Mouse (Mus musculus): ENCODE data around the gene Shb. TPM values are rescaled to one million over a fixed set of nuclear protein-coding genes. Genes with fewer than 3 reads are reported as not detected.

Gene Shb
- polyA plus RNA-seq, 1 experiment from 2014 or later: 7.5 TPM

DNA sequence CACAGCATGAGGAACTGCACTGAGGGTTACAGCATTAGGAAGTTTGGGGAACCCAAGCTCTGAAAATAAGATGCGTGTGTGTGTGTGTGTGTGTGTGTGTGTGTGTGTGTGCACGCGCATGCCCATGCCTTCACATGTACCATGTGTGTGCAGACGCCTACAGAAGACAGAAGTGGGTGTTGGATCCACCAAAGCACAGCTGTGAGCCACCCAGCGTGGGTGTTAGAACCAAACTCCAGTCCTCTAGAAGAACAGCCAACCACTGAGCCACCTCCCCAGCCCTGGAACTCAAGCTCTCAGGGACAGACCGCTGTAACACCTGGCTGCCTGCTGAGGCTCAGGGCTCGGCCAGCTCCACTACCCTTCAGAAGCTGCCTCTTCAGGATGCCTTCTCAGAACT lies 83.8 kb downstream of the Shb start:
- H3K27ac ChIP-seq (ENCODE audit: low read depth, low read length): no peak overlapping the region
- H3K27me3 ChIP-seq (ENCODE audit: control insufficient read depth, insufficient read depth, low read length): no peaks in the 10 kb centered on the region
- no peaks in the 10 kb centered on the region for H3K36me3 ChIP-seq (ENCODE audit: control insufficient read depth, insufficient read depth, low read length)
- H3K9ac ChIP-seq (ENCODE audit: low read length): no peak overlapping the region
- H3K9me3 ChIP-seq (ENCODE audit: control insufficient read depth, low read length): no peaks in the 10 kb centered on the region
- H3K4me1 ChIP-seq (ENCODE audit: control insufficient read depth, insufficient read depth, low read length): peaks cover 6% of the 10 kb centered on the region
- H3K4me3 ChIP-seq (ENCODE audit: low read depth, low read length): no peak overlapping the region
- H3K4me2 ChIP-seq (ENCODE audit: low read depth): no peak overlapping the region
- ATAC-seq (ENCODE audit: insufficient read depth, low FRiP score, low TSS enrichment) (no peak), DNase-seq (ENCODE audit: low spot score) (no peak)
- WGBS: 89% methylated on average over 7 of the region's 7 CpGs

DNA sequence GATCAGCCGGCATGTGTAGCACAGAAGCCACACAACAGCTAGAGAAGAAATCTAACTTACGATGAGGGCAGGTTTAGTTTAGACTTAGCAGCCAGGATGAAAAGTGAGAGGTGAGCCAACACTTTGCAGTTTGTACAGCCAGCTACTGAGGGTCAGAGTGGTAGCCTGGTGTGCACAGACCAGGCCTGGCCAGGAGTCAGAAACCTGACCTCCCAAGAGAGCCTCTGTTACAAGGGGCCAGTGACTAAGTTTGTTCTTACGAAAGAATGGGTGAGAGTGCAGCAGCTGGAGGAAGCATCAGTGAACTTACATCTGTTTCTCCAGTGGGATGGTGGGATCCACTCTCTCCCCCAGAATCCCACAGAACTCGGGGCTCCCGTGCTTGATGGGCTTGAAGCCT lies 85.1 kb downstream of the Shb start:
- WGBS: 86% methylated on average over 5 of the region's 5 CpGs
- DNase-seq (ENCODE audit: low spot score) (no peak), ATAC-seq (ENCODE audit: insufficient read depth, low FRiP score, low TSS enrichment) (no peak)
- no peaks in the 10 kb centered on the region for H3K36me3 ChIP-seq (ENCODE audit: control insufficient read depth, insufficient read depth, low read length)
- H3K4me3 ChIP-seq (ENCODE audit: low read depth, low read length): no peak overlapping the region
- no peaks in the 10 kb centered on the region; the same call in 1 of the 2 replicates for H3K4me1 ChIP-seq (ENCODE audit: control insufficient read depth, insufficient read depth, low read length)
- no peak overlapping the region for H3K4me2 ChIP-seq (ENCODE audit: low read depth)
- no peak overlapping the region for H3K9ac ChIP-seq (ENCODE audit: low read length)
- H3K27ac ChIP-seq (ENCODE audit: low read depth, low read length): no peak overlapping the region
- no peaks in the 10 kb centered on the region for H3K27me3 ChIP-seq (ENCODE audit: control insufficient read depth, insufficient read depth, low read length)
- no peaks in the 10 kb centered on the region for H3K9me3 ChIP-seq (ENCODE audit: control insufficient read depth, low read length)

DNA sequence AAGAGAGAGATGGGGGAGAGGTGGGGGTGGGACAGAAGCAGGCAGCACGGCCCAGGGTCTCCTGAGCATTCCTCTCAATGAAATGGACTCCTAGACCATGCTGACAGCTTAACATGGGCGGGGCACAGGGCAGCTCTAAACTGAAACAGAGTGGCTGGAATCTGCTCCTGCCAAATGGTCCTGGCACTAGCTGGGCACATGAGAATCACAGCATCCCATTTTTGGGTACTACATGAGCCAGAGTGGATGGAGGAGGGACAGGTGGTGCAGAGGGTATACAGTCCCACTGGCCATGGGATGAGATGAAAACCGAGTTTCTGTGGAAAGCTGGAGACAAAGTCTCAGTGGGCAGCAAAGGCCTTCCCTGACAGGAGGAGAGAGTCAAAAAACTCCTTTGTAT lies 87.0 kb downstream of the Shb start:
- no peak overlapping the region for H3K27ac ChIP-seq (ENCODE audit: low read depth, low read length)

DNA sequence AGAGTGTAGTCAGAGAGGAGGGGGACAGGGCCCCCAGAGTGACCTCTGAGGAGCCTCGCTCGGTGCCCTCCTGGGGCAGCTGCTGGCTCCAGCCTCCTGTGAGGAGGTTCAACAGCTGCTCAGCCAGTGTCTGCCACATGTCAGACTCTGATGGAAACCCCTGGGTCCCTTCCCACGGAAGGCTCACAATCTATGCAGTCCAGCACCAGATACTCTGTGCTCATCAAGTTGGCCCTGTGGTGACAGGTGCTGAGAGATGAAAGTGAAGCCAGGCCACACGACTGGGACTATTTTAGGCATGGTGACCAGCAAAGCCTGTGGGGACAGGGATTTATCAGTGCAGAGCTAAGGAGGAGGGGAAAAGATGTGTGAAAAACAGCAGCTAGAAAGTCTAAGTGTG lies 87.5 kb downstream of the Shb start:
- no peak overlapping the region for H3K27ac ChIP-seq (ENCODE audit: low read depth, low read length)
- H3K36me3 ChIP-seq (ENCODE audit: control insufficient read depth, insufficient read depth, low read length): no peaks in the 10 kb centered on the region
- DNase-seq (ENCODE audit: low spot score) (no peak), ATAC-seq (ENCODE audit: insufficient read depth, low FRiP score, low TSS enrichment) (no peak)
- H3K4me2 ChIP-seq (ENCODE audit: low read depth): no peak overlapping the region
- no peak overlapping the region for H3K9ac ChIP-seq (ENCODE audit: low read length)
- no peak overlapping the region for H3K4me3 ChIP-seq (ENCODE audit: low read depth, low read length)
- no peaks in the 10 kb centered on the region for H3K9me3 ChIP-seq (ENCODE audit: control insufficient read depth, low read length)
- 49% methylated on average over 4 of the region's 4 CpGs for WGBS
- H3K27me3 ChIP-seq (ENCODE audit: control insufficient read depth, insufficient read depth, low read length): no peaks in the 10 kb centered on the region
- peaks cover 4% of the 10 kb centered on the region for H3K4me1 ChIP-seq (ENCODE audit: control insufficient read depth, insufficient read depth, low read length)

More for the DNA sequence above, 87.0 kb downstream of the Shb start:
- H3K27me3 ChIP-seq (ENCODE audit: control insufficient read depth, insufficient read depth, low read length): no peaks in the 10 kb centered on the region
- H3K4me3 ChIP-seq (ENCODE audit: low read depth, low read length): no peak overlapping the region
- H3K36me3 ChIP-seq (ENCODE audit: control insufficient read depth, insufficient read depth, low read length): no peaks in the 10 kb centered on the region
- H3K4me1 ChIP-seq (ENCODE audit: control insufficient read depth, insufficient read depth, low read length): peaks cover under 1% of the 10 kb centered on the region; the same call in 1 of the 2 replicates
- WGBS: 53% methylated on average over 3 of the region's 3 CpGs
- no peak overlapping the region for H3K4me2 ChIP-seq (ENCODE audit: low read depth)
- DNase-seq (ENCODE audit: low spot score) (no peak), ATAC-seq (ENCODE audit: insufficient read depth, low FRiP score, low TSS enrichment) (no peak)
- H3K9me3 ChIP-seq (ENCODE audit: control insufficient read depth, low read length): no peaks in the 10 kb centered on the region
- no peak overlapping the region for H3K9ac ChIP-seq (ENCODE audit: low read length)

DNA sequence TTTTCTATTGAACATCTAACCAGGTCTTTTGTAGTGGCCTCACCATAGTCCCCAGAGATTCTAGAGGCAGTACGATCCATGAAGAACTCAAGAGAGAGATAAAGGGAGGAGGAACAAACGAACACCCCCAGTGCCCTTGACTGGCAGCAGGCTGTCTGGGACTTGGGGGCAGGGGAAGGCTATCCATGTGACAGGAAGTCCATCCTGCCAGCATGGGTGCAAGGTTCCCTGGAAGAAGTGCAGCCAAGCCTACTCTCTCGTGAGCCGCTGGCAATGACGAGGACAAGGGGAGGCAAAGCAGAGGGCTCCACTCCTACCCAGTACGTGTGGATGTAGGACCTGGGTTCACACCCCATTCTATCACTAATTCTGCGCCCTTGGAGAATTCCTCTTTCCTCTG lies 88.6 kb downstream of the Shb start:
- H3K4me3 ChIP-seq (ENCODE audit: low read depth, low read length): no peak overlapping the region
- no peak overlapping the region for H3K9ac ChIP-seq (ENCODE audit: low read length)
- H3K4me2 ChIP-seq (ENCODE audit: low read depth): no peak overlapping the region
- peaks cover 12% of the 10 kb centered on the region for H3K4me1 ChIP-seq (ENCODE audit: control insufficient read depth, insufficient read depth, low read length)
- no peak for DNase-seq (ENCODE audit: low spot score)
- H3K27ac ChIP-seq (ENCODE audit: low read depth, low read length): no peak overlapping the region
- ATAC-seq (ENCODE audit: insufficient read depth, low FRiP score, low TSS enrichment): no peak
- no peaks in the 10 kb centered on the region for H3K9me3 ChIP-seq (ENCODE audit: control insufficient read depth, low read length)
- no peaks in the 10 kb centered on the region for H3K36me3 ChIP-seq (ENCODE audit: control insufficient read depth, insufficient read depth, low read length)
- WGBS: 84% methylated on average over 7 of the region's 7 CpGs
- H3K27me3 ChIP-seq (ENCODE audit: control insufficient read depth, insufficient read depth, low read length): no peaks in the 10 kb centered on the region

DNA sequence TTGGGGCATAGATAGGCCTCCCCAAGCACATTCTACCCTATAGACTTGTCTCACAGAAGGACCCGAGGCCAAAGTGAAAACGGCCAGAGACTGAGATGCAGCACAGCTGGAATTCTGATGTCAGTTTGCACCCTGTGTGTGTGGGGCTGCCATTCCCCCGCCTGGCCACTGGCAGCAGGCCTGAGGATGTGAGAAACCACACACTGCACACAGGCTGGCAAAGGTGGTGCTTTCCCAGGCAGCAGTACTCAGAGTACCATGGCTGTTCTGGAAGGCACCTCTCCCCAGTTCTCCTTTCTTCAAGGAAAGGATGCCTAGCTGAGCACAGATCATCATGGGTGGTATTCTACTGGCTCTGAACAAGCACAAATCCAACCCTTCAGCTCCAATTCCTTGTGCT lies 90.0 kb downstream of the Shb start:
- no peak overlapping the region for H3K4me2 ChIP-seq (ENCODE audit: low read depth)
- H3K27ac ChIP-seq (ENCODE audit: low read depth, low read length): no peak overlapping the region
- WGBS: 82% methylated on average over 3 of the region's 3 CpGs
- no peaks in the 10 kb centered on the region for H3K36me3 ChIP-seq (ENCODE audit: control insufficient read depth, insufficient read depth, low read length)
- no peak overlapping the region for H3K9ac ChIP-seq (ENCODE audit: low read length)
- no peaks in the 10 kb centered on the region for H3K27me3 ChIP-seq (ENCODE audit: control insufficient read depth, insufficient read depth, low read length)
- peaks cover 16% of the 10 kb centered on the region for H3K4me1 ChIP-seq (ENCODE audit: control insufficient read depth, insufficient read depth, low read length)
- H3K9me3 ChIP-seq (ENCODE audit: control insufficient read depth, low read length): no peaks in the 10 kb centered on the region
- DNase-seq (ENCODE audit: low spot score) (no peak), ATAC-seq (ENCODE audit: insufficient read depth, low FRiP score, low TSS enrichment) (no peak)
- no peak overlapping the region for H3K4me3 ChIP-seq (ENCODE audit: low read depth, low read length)

DNA sequence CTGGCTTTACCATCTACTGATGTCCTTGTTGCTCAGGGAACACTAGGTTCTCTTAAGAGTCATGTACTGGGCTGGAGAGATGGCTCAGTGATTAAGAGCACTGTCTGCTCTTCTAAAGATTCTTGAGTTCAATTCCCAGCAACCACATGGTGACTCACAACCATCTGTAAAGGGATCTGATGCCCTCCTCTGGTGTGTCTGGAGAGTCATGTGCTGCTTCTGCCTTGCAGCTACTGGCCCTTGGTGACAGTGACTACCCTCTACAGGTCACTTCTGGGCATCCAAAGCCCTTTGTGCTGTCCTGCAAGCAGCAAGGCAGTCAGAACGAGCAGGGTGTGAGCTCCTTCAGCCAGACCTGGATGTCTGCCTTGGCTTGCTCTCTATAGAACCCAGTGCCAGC lies 90.5 kb downstream of the Shb start:
- DNase-seq (ENCODE audit: low spot score) (no peak), ATAC-seq (ENCODE audit: insufficient read depth, low FRiP score, low TSS enrichment) (no peak)
- no peaks in the 10 kb centered on the region for H3K27me3 ChIP-seq (ENCODE audit: control insufficient read depth, insufficient read depth, low read length)
- H3K4me1 ChIP-seq (ENCODE audit: control insufficient read depth, insufficient read depth, low read length): peaks cover 21% of the 10 kb centered on the region
- no peak overlapping the region for H3K4me2 ChIP-seq (ENCODE audit: low read depth)
- H3K4me3 ChIP-seq (ENCODE audit: low read depth, low read length): no peak overlapping the region
- H3K9me3 ChIP-seq (ENCODE audit: control insufficient read depth, low read length): no peaks in the 10 kb centered on the region
- H3K36me3 ChIP-seq (ENCODE audit: control insufficient read depth, insufficient read depth, low read length): no peaks in the 10 kb centered on the region
- H3K9ac ChIP-seq (ENCODE audit: low read length): no peak overlapping the region
- 83% methylated on average over 1 of the region's 1 CpGs for WGBS
- H3K27ac ChIP-seq (ENCODE audit: low read depth, low read length): no peak overlapping the region

DNA sequence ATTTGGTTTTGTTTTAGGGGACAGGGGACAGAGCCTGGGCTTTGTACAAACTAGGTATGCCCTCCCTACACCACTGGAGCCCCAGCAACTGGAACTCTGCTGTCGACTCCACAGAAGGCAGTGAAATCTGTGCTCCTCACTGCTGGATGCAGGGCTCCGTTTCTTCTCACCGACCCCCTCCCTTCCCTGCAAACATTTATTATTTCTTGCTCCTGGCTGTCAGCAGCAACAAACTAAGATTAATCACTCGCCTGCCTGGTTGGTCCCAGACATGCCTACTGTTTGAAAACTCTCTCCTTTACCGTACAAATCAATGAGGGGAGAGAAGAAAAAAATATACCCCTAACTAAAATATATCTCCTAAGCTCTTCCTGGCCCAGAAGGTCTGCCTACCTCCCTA lies 93.0 kb downstream of the Shb start:
- H3K9me3 ChIP-seq (ENCODE audit: control insufficient read depth, low read length): no peaks in the 10 kb centered on the region
- no peaks in the 10 kb centered on the region for H3K27me3 ChIP-seq (ENCODE audit: control insufficient read depth, insufficient read depth, low read length)
- 29% methylated on average over 5 of the region's 5 CpGs for WGBS
- H3K27ac ChIP-seq (ENCODE audit: low read depth, low read length): no peak overlapping the region
- ATAC-seq (ENCODE audit: insufficient read depth, low FRiP score, low TSS enrichment) (no peak), DNase-seq (ENCODE audit: low spot score) (peak; percentile 46)
- no peak overlapping the region for H3K4me2 ChIP-seq (ENCODE audit: low read depth)
- H3K4me3 ChIP-seq (ENCODE audit: low read depth, low read length): no peak overlapping the region
- H3K36me3 ChIP-seq (ENCODE audit: control insufficient read depth, insufficient read depth, low read length): no peaks in the 10 kb centered on the region
- H3K4me1 ChIP-seq (ENCODE audit: control insufficient read depth, insufficient read depth, low read length): peaks cover 33% of the 10 kb centered on the region
- no peak overlapping the region for H3K9ac ChIP-seq (ENCODE audit: low read length)

DNA sequence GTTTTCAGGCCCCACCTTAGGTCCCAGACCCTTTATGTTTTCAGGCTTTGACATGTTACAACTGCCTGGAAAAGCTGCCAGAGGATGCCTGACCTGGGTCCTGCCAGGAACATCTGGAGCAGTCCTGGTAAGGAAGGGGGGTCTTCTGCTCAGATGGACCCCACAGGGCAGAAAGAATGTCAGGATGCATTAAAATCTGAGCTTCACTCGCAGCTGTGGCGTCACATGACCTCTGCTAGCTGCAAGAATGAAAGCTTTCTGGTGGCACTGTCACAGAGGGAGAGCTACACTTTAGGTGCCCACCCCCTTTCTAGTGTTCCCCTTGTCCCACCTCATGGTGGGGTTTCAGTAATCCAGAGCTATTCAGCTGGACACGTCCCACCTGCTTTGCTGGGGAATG lies 95.3 kb downstream of the Shb start:
- H3K36me3 ChIP-seq (ENCODE audit: control insufficient read depth, insufficient read depth, low read length): no peaks in the 10 kb centered on the region; the same call in 1 of the 2 replicates
- ATAC-seq (ENCODE audit: insufficient read depth, low FRiP score, low TSS enrichment): no peak
- no peak overlapping the region for H3K9ac ChIP-seq (ENCODE audit: low read length)
- no peaks in the 10 kb centered on the region for H3K9me3 ChIP-seq (ENCODE audit: control insufficient read depth, low read length)
- H3K4me3 ChIP-seq (ENCODE audit: low read depth, low read length): no peak overlapping the region
- no peaks in the 10 kb centered on the region for H3K27me3 ChIP-seq (ENCODE audit: control insufficient read depth, insufficient read depth, low read length)
- H3K4me1 ChIP-seq (ENCODE audit: control insufficient read depth, insufficient read depth, low read length): peaks cover 36% of the 10 kb centered on the region
- H3K4me2 ChIP-seq (ENCODE audit: low read depth): no peak overlapping the region
- DNase-seq (ENCODE audit: low spot score): no peak
- WGBS: 51% methylated on average over 3 of the region's 3 CpGs
- no peak overlapping the region for H3K27ac ChIP-seq (ENCODE audit: low read depth, low read length)
